Mouse (Mus musculus): Measurements from ENCODE around the gene Zdhhc13. TPM values are rescaled to one million over a fixed set of nuclear protein-coding genes. Genes with fewer than 3 reads are reported as not detected.

Zdhhc13 gene
- total RNA-seq, 2 experiments from 2014 or later, result 25.9 to 31.0 TPM

DNA sequence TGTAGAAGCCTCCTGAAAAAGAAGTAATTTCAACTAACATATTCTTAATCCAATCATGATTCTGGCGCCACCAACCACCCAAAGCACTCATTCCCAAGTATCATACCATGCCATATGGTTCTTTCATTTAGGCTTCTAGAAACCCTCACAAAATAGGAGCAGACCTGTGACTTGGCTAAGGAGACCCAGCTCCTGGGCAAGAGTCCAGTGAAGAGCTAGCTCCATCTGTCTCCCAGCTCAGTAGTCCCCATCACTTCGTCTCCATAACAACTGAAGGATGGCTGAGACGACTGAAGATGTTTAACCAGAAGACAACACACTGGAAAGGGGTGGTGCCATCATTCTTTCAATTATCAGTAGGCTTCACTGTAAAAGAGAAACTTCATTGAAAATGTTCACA is 9.7 kb upstream of the Zdhhc13 start:
- DNase-seq (ENCODE audit: low spot score in 2 of 2), result peak; percentile 35 to 87

GRCm38 (mm10) chr7:48782432-48782831 is 6.4 kb upstream of the Zdhhc13 start:
- intact Hi-C loops (cut with DNase I), result no loop called here
- no peak for DNase-seq (ENCODE audit: low spot score in 2 of 2)

More for the DNA sequence above, 9.7 kb upstream of the Zdhhc13 start:
- intact Hi-C loops (cut with DNase I), result no loop called here

DNA sequence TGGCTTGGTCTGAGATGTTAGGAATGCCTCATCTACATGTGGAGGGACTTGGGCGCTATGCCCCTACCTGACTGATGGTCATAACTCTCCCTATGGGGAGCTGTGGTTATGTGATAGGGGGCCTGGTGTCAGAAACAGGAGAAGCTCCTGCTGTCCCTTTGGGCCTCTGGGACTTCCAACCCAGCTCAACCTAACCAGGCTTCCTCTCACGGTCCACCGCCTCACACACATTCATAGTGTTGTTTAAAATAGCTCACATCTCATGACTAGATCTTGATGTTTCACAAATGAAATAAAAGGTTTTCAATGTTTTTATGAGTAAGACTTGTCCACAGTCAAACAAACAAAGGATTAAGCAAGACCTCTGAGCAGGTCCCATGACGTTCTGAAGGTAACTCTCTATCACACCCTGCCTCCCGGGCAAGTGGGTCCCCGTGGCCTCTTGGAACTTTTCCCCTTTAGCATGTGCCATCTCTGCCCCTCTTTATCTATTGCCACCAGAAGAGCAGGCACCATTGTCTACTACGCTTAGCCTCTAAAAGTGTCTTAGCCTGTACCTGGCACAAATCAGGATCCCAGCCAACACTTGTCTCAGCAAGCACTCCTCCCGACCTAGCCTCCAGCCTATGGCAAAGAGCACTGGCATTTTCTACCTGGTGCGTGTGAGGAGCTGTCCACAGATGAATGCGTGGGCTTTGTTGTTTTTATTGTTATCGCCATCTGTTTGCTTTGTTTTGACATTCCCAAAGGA is 3.9 kb upstream of the Zdhhc13 start:
- intact Hi-C loops (cut with DNase I), result no loop called here
- no peak for DNase-seq (ENCODE audit: low spot score in 2 of 2)

DNA sequence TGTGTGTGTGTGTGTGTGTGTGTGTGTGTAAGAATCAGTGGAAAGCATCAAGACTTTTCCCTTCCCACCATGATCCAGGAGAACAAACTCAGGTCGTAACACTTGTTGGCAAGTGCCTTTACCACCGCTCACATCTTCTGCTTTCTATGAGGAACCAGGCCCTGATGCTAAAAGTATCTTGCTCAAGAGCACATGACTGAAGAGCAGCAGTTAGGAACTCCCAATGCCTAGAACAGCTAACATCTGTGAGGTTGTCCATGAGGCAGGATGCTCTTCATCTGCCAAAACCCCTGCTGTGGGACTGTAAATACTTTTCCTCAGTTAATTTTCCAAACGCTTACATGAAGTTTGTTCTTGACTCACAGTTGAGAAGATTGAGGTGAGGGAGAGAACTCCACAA is 455 bp upstream of the Zdhhc13 start:
- intact Hi-C loops (cut with DNase I), result no loop called here
- peak in 1 of 2 experiments; percentile 27 for DNase-seq (ENCODE audit: low spot score in 2 of 2)

DNA sequence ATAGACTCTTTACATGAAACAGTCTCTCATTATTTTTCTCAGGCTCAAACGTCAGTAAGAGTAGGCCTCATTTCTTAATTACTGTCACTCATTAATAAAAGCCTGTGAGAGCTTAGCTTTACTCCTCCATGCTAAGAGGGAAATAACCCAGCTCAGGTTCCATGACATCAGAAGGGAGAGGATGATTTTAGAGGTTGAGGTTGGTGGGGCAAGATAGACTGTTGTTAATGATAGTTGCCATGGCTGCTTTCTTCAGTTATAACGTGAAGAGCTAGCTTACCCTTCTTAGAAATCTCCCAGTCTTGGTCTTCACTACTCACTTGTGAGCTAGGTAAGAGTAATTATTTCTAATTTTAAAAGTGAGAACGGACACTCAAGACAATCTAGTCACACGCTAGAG is 1.3 kb downstream of the Zdhhc13 start:
- intact Hi-C loops (cut with DNase I), result no loop called here
- DNase-seq (ENCODE audit: low spot score in 2 of 2), result no peak

DNA sequence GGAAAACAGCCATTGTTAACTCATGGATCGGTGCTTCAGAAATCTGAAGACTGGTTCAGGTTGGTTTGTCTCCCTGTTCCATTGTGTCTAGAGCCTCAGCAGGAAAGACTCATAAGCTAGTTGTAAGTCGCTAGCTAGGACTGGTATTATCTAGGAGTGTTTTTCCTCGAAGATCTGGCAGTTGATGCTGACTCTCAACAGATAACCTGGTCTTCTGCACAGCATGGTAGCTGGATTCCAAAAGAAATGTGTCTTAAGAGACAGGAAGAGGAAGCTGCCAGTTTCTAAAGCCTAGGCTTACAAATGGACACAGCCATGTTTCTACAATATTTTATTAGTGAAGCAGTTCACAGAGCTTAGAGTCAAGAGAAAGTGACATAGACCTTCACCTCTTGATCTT is 2.6 kb downstream of the Zdhhc13 start:
- no peak for DNase-seq (ENCODE audit: low spot score in 2 of 2)
- intact Hi-C loops (cut with DNase I), result no loop called here

DNA sequence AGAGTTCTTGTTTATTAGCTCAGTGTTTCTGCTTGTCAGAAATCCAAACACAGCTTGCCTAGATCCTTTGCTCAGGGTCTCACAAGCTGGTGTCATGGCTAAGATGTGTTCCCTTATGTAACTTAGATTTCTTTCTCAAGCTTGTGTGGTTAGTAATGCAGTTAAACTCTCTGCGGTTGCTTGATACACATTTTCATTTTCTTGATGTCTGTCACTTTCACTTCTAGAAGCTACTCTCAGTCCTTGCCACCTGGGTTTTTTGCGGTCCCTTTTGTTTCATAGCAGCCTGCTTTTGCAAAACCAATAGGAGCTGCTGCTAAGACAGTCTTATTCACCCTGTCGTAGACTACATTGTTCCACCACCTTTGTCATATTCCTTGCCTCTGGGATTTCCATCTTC is 6.3 kb downstream of the Zdhhc13 start:
- intact Hi-C loops (cut with DNase I), result no loop called here
- no peak for DNase-seq (ENCODE audit: low spot score in 2 of 2)

- no peak for DNase-seq (ENCODE audit: low spot score in 2 of 2)
Observed at GRCm38 (mm10) chr7:48803381-48803780, 14.6 kb downstream of the Zdhhc13 start.

GRCm38 (mm10) chr7:48806587-48806986 is 17.8 kb downstream of the Zdhhc13 start:
- DNase-seq (ENCODE audit: low spot score in 2 of 2), result no peak
- intact Hi-C loops (cut with DNase I), result no loop called here

More at GRCm38 (mm10) chr7:48803381-48803780, 14.6 kb downstream of the Zdhhc13 start:
- intact Hi-C loops (cut with DNase I), result no loop called here

DNA sequence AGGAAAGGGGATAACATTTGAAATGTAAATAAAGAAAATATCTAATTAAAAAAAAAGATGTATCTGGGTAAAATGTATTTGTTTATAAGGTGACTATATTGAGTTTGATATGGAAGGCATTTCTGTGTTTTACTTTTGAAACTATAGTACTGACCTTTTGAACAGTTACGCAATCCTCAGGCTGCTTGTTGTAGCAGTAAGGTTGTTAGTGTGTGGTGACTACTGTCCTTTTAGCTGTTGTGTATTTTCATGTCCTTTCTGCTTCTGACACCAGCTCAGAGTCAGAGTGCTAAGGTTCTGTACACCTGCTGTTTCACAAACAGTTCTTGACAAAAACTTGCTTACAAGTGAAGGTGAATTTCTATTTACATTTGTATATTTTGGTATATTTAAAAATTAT is 21.8 kb downstream of the Zdhhc13 start:
- intact Hi-C loops (cut with DNase I), result loop anchor here (10.0 kb wide), 1 partner anchor 314 kb away; no protein-coding TSS in a partner anchor
- no peak for DNase-seq (ENCODE audit: low spot score in 2 of 2)

DNA sequence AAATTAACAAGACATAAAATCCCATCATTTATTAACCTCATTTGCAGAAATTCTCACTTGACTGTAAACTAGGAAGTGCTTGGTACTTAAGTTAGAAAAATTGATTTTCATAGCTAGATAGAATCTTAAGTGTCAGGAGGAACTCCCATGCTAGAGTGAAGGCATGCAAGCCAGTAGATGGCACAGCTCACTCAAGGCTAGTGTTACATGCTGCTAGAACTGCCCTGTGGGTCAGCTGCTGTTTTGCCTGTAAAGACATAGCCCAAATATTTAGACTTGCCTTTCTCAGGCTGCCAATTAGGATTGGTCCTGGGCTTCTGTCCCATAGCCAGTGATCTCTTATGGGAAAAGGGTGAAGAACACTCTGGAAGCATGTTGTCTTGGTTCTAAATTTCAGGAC is 23.6 kb downstream of the Zdhhc13 start:
- DNase-seq (ENCODE audit: low spot score in 2 of 2), result no peak
- intact Hi-C loops (cut with DNase I), result loop anchor here (10.0 kb wide), 1 partner anchor 312 kb away; no protein-coding TSS in a partner anchor

DNA sequence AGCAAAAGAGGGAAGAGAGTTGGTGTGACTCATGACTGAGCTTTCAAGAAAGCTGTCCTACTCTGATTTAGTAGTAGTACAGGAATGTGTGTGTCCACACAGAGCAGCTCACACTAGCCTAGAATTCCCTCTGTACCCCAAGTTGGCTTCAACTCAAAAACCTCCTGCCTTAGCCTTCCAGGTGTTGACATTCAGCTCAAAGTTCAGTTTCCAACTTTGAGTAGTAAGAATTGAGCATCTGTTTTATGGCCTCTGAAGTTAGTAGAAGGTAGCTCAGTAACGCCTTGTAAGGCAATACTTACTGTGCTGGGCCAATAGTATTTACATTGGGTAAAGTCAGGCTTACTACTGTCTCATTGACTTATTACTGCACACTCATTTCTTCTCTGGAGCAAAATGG is 24.8 kb downstream of the Zdhhc13 start:
- DNase-seq (ENCODE audit: low spot score in 2 of 2), result no peak
- intact Hi-C loops (cut with DNase I), result loop anchor here (10.0 kb wide), 1 partner anchor 311 kb away; no protein-coding TSS in a partner anchor

GRCm38 (mm10) chr7:48821654-48822053 is 32.9 kb downstream of the Zdhhc13 start:
- intact Hi-C loops (cut with DNase I), result no loop called here
- DNase-seq (ENCODE audit: low spot score in 2 of 2), result no peak

DNA sequence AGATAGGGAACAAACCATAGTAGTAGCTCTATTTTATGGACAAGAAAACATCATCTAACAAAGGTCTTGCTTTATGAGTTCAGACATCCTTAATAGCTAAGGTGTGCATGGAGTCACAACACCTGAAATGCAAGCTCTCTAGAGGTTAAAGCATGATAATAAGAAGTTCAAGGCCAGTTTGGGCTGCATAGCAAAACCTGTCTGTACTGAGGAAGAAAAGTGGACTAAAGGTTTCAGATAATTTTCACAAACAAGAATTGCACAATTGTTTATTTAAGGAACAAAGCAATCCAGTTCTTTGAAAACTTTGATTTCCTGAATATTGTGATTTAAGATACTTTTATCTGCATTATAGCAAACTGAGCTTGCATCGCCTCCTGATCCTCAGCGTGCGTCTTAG is 34.8 kb downstream of the Zdhhc13 start:
- DNase-seq (ENCODE audit: low spot score in 2 of 2), result no peak
- intact Hi-C loops (cut with DNase I), result no loop called here

DNA sequence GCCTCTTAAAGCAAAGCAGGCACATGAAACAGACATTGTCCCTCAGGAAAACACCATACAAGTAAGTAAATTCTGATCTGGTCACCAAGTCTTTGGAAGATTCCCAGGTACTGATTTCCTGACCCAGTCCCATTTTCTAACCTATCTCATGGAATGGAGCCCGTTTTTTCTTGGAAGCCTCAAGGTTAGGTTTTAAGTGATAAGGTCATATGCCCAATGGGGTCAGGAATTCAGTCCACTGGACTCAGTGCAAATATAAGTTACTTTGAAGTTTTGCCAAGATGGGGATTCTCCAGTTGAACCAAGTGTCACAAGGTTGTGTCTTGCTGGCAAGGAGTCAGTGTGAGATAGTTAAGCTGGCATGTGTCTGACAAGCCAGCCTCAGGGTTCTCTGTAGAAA is 35.9 kb downstream of the Zdhhc13 start:
- intact Hi-C loops (cut with DNase I), result no loop called here
- DNase-seq (ENCODE audit: low spot score in 2 of 2), result no peak

DNA sequence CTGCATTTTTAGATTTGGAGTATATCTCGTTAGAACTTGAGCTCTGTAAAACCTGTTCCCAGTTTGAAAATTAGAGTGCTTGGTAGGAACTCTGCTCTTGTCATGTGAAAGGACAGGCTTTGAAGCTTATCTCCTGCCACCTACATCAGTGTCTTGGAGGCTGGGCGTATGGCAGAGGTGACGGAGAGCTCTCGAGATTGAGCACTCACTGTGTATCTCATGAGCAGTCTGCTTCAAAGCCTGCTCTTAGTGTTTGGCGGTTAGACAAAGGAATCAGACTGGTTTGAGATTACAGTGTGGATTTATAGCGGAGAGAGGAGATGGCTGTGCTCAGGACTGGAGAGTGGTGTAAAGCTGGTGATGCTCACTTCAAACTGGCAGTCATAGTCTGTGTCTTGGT is 36.4 kb downstream of the Zdhhc13 start:
- no peak for DNase-seq (ENCODE audit: low spot score in 2 of 2)
- intact Hi-C loops (cut with DNase I), result no loop called here

DNA sequence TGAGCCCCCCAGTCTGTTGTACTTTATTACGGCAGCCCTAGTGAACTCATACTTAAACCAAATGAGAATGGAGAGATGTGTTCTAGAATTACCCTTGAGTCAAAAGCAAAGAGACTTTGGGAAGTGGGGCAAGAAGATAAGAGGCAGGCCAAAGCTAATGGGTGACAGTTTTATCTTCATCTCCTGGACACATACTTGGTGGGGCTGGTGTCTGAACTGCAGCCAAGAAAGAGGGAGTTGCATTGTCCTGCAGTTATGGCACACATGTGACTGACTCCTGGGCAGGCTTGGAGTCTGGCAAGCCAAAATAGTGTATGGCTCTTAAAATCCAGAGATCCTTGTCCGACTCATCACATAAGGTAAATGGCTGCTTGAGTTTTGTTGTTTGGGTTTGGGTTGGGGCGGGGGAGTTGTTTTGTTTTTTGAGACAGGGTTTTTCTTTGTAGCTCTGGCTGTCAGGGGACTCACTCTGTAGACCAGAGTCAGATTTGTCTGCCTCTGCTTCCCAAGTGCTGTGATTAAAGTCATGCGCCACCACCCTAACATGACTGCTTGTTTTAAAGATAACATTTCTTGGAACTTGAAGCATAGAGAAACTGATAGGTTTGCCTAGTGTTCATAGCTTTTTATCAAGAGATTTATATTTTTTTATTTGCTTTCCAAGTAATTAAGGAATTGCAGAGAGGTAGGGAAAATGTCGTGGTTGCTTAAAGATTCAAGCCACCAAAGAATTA is 40.5 kb downstream of the Zdhhc13 start:
- intact Hi-C loops (cut with DNase I), result no loop called here
- no peak for DNase-seq (ENCODE audit: low spot score in 2 of 2)

- no peak for DNase-seq (ENCODE audit: low spot score in 2 of 2)
- intact Hi-C loops (cut with DNase I), result loop anchor here (5.0 kb wide), 1 partner anchor 42 kb away; no protein-coding TSS in a partner anchor
Observed at GRCm38 (mm10) chr7:48830395-48830794, 41.6 kb downstream of the Zdhhc13 start.

GRCm38 (mm10) chr7:48832735-48833134 is 43.9 kb downstream of the Zdhhc13 start:
- intact Hi-C loops (cut with DNase I), result loop anchor here (5.0 kb wide), 1 partner anchor 40 kb away; no protein-coding TSS in a partner anchor
- DNase-seq (ENCODE audit: low spot score in 2 of 2), result no peak

DNA sequence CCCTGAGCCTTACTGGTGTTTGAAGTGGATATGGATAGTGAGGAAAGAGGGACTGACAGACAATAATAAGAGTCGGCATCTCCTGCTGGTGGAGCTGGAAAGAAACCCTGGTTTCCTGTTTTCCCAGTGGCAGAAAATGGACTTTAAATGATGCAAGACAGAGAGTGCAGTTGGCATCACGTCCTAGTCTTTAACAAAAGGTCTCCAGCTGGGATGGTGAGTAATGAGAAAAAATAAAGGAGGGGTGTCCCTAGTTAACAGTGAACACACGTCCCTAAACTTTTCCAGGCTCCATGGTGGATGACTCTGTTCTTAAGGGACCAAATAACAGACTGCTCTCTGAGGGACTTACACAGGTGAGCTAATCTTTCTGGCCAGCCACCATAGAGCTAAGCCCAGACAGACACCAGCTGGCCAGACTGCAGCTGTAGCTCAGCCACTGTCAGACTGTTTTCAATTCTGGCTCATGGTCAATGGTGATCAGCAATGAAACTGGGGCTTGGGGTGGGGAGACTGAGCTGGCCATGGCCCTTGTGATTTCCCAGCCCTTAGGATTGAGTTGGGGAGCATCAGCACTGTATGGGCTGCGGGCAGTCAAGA is 45.7 kb downstream of the Zdhhc13 start:
- DNase-seq (ENCODE audit: low spot score in 2 of 2), result no peak
- intact Hi-C loops (cut with DNase I), result loop anchor here (5.0 kb wide), 1 partner anchor 38 kb away; no protein-coding TSS in a partner anchor
